Mouse (Mus musculus): ENCODE results near the gene Cep170. TPM values are rescaled to one million over a fixed set of nuclear protein-coding genes. Genes with fewer than 3 reads are reported as not detected.

Gene Cep170
- polyA plus RNA-seq, 1 experiment, result 15.1 TPM

GRCm38 (mm10) chr1:176732834-176733233 is 81.0 kb downstream of the Cep170 start:
- Histone ChIP-seq H3K4me1 (ENCODE audit: control insufficient read depth, insufficient read depth, insufficient read length, low read length) (no peaks in the 10 kb centered on the region), H3K27ac (replicated peaks; ENCODE audit: low read depth, low read length) (no peak overlapping the region), H3K4me3 (ENCODE audit: insufficient read depth, low read depth, low read length) (no peak overlapping the region)

DNA sequence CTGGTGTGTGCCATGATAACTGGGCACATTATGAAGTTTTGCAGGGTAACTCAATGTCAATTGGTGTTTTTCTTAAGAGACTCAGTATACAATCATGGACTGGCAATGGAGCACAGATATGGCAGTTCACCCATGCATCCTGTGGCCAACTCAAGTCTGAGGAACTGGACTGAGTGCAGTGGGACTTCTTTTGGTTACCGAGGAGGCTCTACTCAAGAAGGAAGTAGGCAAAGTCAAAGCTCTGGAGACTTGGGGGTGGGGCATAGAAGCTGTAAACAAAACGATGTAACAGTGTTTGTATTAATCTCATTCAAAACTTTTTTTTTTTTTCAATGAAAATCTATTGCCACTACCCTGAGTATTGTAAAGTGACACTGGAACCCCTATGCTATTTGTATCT is 83.3 kb downstream of the Cep170 start:
- no peaks in the 10 kb centered on the region for H3K4me1 ChIP-seq (ENCODE audit: control insufficient read depth, insufficient read depth, insufficient read length, low read length)
- H3K27ac ChIP-seq (replicated peaks; ENCODE audit: low read depth, low read length), result no peak overlapping the region
- H3K4me3 ChIP-seq (ENCODE audit: insufficient read depth, low read depth, low read length), result no peak overlapping the region

DNA sequence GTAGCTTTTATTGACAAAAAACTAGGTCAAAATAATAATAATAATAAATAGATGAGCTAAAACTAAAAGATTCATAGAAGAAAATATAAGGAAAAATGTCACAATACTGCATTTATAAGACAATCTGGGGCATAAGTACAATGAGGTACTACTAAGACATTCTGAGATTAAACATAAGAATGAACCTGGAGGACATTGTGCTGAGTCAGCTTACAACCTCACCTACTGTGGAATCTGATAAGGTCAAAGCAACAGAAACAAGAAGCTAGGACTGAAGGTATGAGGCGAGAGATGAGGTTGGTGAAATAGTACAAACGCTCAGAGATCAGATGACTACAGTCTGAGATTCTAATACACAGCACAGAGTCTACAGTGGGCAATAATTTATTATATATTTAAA is 86.5 kb downstream of the Cep170 start:
- Histone ChIP-seq H3K4me1 (ENCODE audit: control insufficient read depth, insufficient read depth, insufficient read length, low read length) (no peaks in the 10 kb centered on the region), H3K4me3 (ENCODE audit: insufficient read depth, low read depth, low read length) (no peak overlapping the region), H3K27ac (replicated peaks; ENCODE audit: low read depth, low read length) (no peak overlapping the region)

GRCm38 (mm10) chr1:176724771-176725170 is 89.1 kb downstream of the Cep170 start:
- no peak overlapping the region for H3K27ac ChIP-seq (replicated peaks; ENCODE audit: low read depth, low read length)
- no peaks in the 10 kb centered on the region for H3K4me1 ChIP-seq (ENCODE audit: control insufficient read depth, insufficient read depth, insufficient read length, low read length)
- H3K4me3 ChIP-seq (ENCODE audit: insufficient read depth, low read depth, low read length), result no peak overlapping the region

GRCm38 (mm10) chr1:176723858-176724713 is 89.8 kb downstream of the Cep170 start:
- no peak overlapping the region for H3K4me3 ChIP-seq (ENCODE audit: insufficient read depth, low read depth, low read length)
- H3K27ac ChIP-seq (replicated peaks; ENCODE audit: low read depth, low read length), result no peak overlapping the region
- H3K4me1 ChIP-seq (ENCODE audit: control insufficient read depth, insufficient read depth, insufficient read length, low read length), result no peaks in the 10 kb centered on the region

DNA sequence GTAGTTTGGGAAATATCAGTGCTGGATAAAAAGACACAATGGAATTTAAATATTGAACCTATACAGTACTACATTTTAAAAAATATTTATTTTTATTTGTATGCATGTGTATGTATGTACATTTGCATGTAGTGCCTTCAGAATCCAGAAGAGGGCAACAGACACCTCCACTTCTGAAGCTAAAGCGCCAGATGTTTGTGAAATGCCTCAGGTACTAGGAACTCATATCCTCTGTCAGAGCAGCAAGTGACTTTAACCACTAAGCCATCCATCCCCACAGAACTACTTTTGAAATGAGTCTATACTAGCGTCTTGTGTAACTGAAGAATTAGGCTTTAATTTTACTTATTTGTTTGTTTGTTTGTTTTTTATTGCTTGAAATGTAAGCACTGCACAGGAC is 101.4 kb downstream of the Cep170 start:
- H3K4me1 ChIP-seq (ENCODE audit: control insufficient read depth, insufficient read depth, insufficient read length, low read length), result no peaks in the 10 kb centered on the region

GRCm38 (mm10) chr1:176700226-176700625 is 113.6 kb downstream of the Cep170 start:
- no peak overlapping the region for H3K27ac ChIP-seq (replicated peaks; ENCODE audit: low read depth, low read length)
- H3K4me1 ChIP-seq (ENCODE audit: control insufficient read depth, insufficient read depth, insufficient read length, low read length), result no peaks in the 10 kb centered on the region

More for the DNA sequence above, 101.4 kb downstream of the Cep170 start:
- Histone ChIP-seq H3K4me3 (ENCODE audit: insufficient read depth, low read depth, low read length) (no peak overlapping the region), H3K27ac (replicated peaks; ENCODE audit: low read depth, low read length) (no peak overlapping the region)

GRCm38 (mm10) chr1:176699793-176700192 is 114.1 kb downstream of the Cep170 start:
- Histone ChIP-seq H3K4me1 (ENCODE audit: control insufficient read depth, insufficient read depth, insufficient read length, low read length) (no peaks in the 10 kb centered on the region), H3K27ac (replicated peaks; ENCODE audit: low read depth, low read length) (no peak overlapping the region), H3K4me3 (ENCODE audit: insufficient read depth, low read depth, low read length) (no peak overlapping the region)

More at GRCm38 (mm10) chr1:176700226-176700625, 113.6 kb downstream of the Cep170 start:
- H3K4me3 ChIP-seq (ENCODE audit: insufficient read depth, low read depth, low read length), result no peak overlapping the region

- no peak overlapping the region for H3K4me3 ChIP-seq (ENCODE audit: insufficient read depth, low read depth, low read length)
- H3K4me1 ChIP-seq (ENCODE audit: control insufficient read depth, insufficient read depth, insufficient read length, low read length), result no peaks in the 10 kb centered on the region
- H3K27ac ChIP-seq (replicated peaks; ENCODE audit: low read depth, low read length), result no peak overlapping the region
These were observed 115.2 kb downstream of the Cep170 start for GRCm38 (mm10) chr1:176698647-176699046.

DNA sequence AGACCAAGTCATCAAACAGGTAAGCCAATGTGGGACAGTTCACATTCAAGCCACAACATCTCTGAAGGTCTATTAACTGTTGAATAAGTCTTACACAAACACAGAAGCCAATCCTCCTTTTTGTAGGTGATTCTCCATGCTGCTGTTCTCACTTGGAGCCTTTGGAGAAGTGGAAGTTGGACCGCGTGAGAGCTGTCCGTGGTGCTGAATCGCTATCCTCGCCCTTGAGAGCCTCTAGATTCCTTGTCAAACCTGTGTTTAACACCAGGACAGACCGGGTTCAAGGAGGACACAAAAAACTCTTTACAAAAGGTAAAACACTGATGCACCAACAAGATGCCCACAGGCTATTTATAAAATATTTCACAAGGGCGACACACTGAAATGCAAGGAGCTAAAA is 116.8 kb downstream of the Cep170 start:
- no peak overlapping the region for H3K4me3 ChIP-seq (ENCODE audit: insufficient read depth, low read depth, low read length)

DNA sequence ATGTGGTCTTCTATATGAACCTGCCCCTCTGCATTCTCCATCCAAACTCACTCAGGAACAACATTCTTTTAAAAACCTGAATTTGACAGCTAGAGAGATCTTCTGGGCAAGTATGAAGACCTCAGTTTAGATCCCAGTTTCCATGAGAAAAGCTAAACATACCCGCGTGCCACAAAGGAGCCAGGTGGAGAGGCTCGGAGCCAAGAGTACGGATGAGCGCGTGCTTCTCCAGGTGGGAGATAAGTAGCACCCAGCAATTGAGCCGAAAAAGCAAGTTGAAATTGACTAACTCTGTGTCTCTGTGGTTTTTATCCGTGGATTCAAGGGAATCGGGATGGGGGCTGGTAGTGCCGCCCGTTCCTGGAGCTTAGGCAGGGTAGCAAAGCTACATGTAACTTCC is 122.8 kb downstream of the Cep170 start:
- Histone ChIP-seq H3K27ac (replicated peaks; ENCODE audit: low read depth, low read length) (no peak overlapping the region), H3K4me1 (ENCODE audit: control insufficient read depth, insufficient read depth, insufficient read length, low read length) (no peaks in the 10 kb centered on the region), H3K4me3 (ENCODE audit: insufficient read depth, low read depth, low read length) (no peak overlapping the region)

More for the DNA sequence above, 116.8 kb downstream of the Cep170 start:
- Histone ChIP-seq H3K4me1 (ENCODE audit: control insufficient read depth, insufficient read depth, insufficient read length, low read length) (no peaks in the 10 kb centered on the region), H3K27ac (replicated peaks; ENCODE audit: low read depth, low read length) (no peak overlapping the region)

- Histone ChIP-seq H3K4me3 (ENCODE audit: insufficient read depth, low read depth, low read length) (no peak overlapping the region), H3K4me1 (ENCODE audit: control insufficient read depth, insufficient read depth, insufficient read length, low read length) (no peaks in the 10 kb centered on the region), H3K27ac (replicated peaks; ENCODE audit: low read depth, low read length) (no peak overlapping the region)
These were observed 125.5 kb downstream of the Cep170 start for GRCm38 (mm10) chr1:176688251-176688880.

Other genes starting within 250 kb of the Cep170 start
- gene Sdccag8, start 593 bp upstream of the Cep170 start, polyA plus RNA-seq (2012; ENCODE audit: insufficient read depth, insufficient read length, missing spikeins), result 4.2 and 7.5 TPM in 2 replicates

All from brown adipose tissue, adult 24 weeks (tissue).